In genomic region chr9:115308401-115308800, GRCm38 (mm10) we compare ENCODE assay signal across 8 mouse cellular contexts. TPM values are rescaled to one million over a fixed set of nuclear protein-coding genes. Genes with fewer than 3 reads are reported as not detected.
DNase-seq lines count a peak whose midpoint lies in the region; ATAC-seq lines count a peak whose summit lies in the region.

No protein-coding gene starts in this region.

- peak overlapping the region; percentile 99 for H3K9ac ChIP-seq in liver, embryonic 11.5 days (ENCODE audit: low read depth, low read length)
- H3K9ac ChIP-seq in embryonic facial prominence, embryonic 11.5 days (replicated peaks; ENCODE audit: low read length), result peak overlapping the region; percentile 98

- no peak for ATAC-seq in liver, embryonic 11.5 days (replicated peaks; ENCODE audit: low FRiP score)
- ATAC-seq in embryonic facial prominence, embryonic 11.5 days (replicated peaks; ENCODE audit: insufficient number of reproducible peaks, low FRiP score, low TSS enrichment, low read depth), result no peak

- H3K4me1 ChIP-seq in liver, embryonic 11.5 days (replicated peaks; ENCODE audit: control insufficient read depth, insufficient read depth, low read length), result peaks cover 35% of the 10 kb centered on the region
- H3K4me1 ChIP-seq in embryonic facial prominence, embryonic 11.5 days (ENCODE audit: control insufficient read depth, insufficient read depth, low read length), result no peaks in the 10 kb centered on the region

- DNase-seq in liver, embryonic 11.5 days (ENCODE audit: low spot score), result no peak
- no peak for DNase-seq in liver
- DNase-seq in embryonic facial prominence, embryonic 11.5 days (ENCODE audit: low spot score), result no peak
- DNase-seq in induced T-regulatory cell, adult 2 months (ENCODE audit: low read depth), result peak; percentile 46
- peak; percentile 35 for DNase-seq in naive thymus-derived CD4-positive, alpha-beta T cell, adult 2 months (ENCODE audit: low read depth)
- DNase-seq in Muller cell, postnatal 12 days (ENCODE audit: inconsistent ontology term), result no peak
- DNase-seq in layer of hippocampus, adult 8-10 months (ENCODE audit: low spot score in 2 of 2), result no peak
- no peak for DNase-seq in kidney, adult 8-10 months

- H3K36me3 ChIP-seq in liver, embryonic 11.5 days (ENCODE audit: control insufficient read depth, insufficient read depth, low read length), result no peaks in the 10 kb centered on the region
- no peaks in the 10 kb centered on the region for H3K36me3 ChIP-seq in embryonic facial prominence, embryonic 11.5 days (replicated peaks; ENCODE audit: control insufficient read depth, insufficient read depth, low read depth, low read length)

- peak overlapping the region; percentile 85 for H3K4me2 ChIP-seq in liver, embryonic 11.5 days
- H3K4me2 ChIP-seq in embryonic facial prominence, embryonic 11.5 days (ENCODE audit: low read depth, low read length), result peak overlapping the region; percentile 57

- H3K4me3 ChIP-seq in liver, embryonic 11.5 days (ENCODE audit: low read depth, low read length), result peak overlapping the region; percentile 97
- peak overlapping the region; percentile 97 for H3K4me3 ChIP-seq in embryonic facial prominence, embryonic 11.5 days (ENCODE audit: low read depth, low read length)

- whole genome bisulfite sequencing in liver, embryonic 11.5 days, result 14% methylated on average over 4 of the region's 4 CpGs
- WGBS in embryonic facial prominence, embryonic 11.5 days, result 18% methylated on average over 4 of the region's 4 CpGs

- H3K27me3 ChIP-seq in liver, embryonic 11.5 days (replicated peaks; ENCODE audit: control insufficient read depth, insufficient read depth, low read length), result no peaks in the 10 kb centered on the region
- H3K27me3 ChIP-seq in embryonic facial prominence, embryonic 11.5 days (ENCODE audit: control insufficient read depth, insufficient read depth, low read length), result no peaks in the 10 kb centered on the region

- H3K27ac ChIP-seq in liver, embryonic 11.5 days (ENCODE audit: low read depth, low read length), result no peak overlapping the region
- H3K27ac ChIP-seq in embryonic facial prominence, embryonic 11.5 days (replicated peaks; ENCODE audit: low read depth, low read length), result no peak overlapping the region

- H3K9me3 ChIP-seq in liver, embryonic 11.5 days (ENCODE audit: control insufficient read depth, low read length), result no peaks in the 10 kb centered on the region
- H3K9me3 ChIP-seq in embryonic facial prominence, embryonic 11.5 days (replicated peaks; ENCODE audit: control insufficient read depth, low read length), result no peaks in the 10 kb centered on the region

RNA-seq across cellular contexts. Expression of gene Stt3b, which starts 1.8 kb away (rescaled TPM):
- polyA plus RNA-seq in liver, embryonic 11.5 days (2014; fragmentation: Nextera tagmentation; extraction: Ambion mirVana), result 113 and 130 TPM in 2 replicates
- polyA plus RNA-seq in embryonic facial prominence, embryonic 11.5 days (2014; fragmentation: Nextera tagmentation; extraction: Ambion mirVana), result 111 and 118 TPM in 2 replicates
- total RNA-seq in layer of hippocampus, adult 8-10 months (2022), result 10 to 100 TPM; 68.0 to 86.5 (median 74.0) TPM

Comparison
In these comparisons a context has a peak if more than half of its experiments do, and no peak if none do; other contexts are left out.
1. DNase-seq: peak in induced T-regulatory cell, adult 2 months (single experiment) and naive thymus-derived CD4-positive, alpha-beta T cell, adult 2 months (single experiment); none in liver, embryonic 11.5 days (single experiment), liver (single experiment), embryonic facial prominence, embryonic 11.5 days (single experiment), Muller cell, postnatal 12 days (single experiment), layer of hippocampus, adult 8-10 months (0 of 2) and kidney, adult 8-10 months (0 of 2).